Mouse (Mus musculus) large intestine, adult 2 months (tissue): ENCODE results near the gene 4931406C07Rik. TPM values are rescaled to one million over a fixed set of nuclear protein-coding genes. Genes with fewer than 3 reads are reported as not detected.

Experiments used
- DNase-seq: peaks from one replicate; pipeline ENCODE4 v3.0.0-alpha.2; 2012; ENCODE audit warnings: low read depth, low spot score
- WGBS: fragments of 180-500 bp; shearing (Covaris S2); methylation state at CpG from one replicate; pipeline ENCODE4 v1.1.7; 2018; 5-methylcytosine and 5-hydroxymethylcytosine counted together
- polyA plus RNA-seq: library from polyadenylated mRNA; depleted of rRNA; stranded (reverse); fragments of >200 nt; gene quantifications from 2 replicates; pipeline ENCODE4 v1.2.3, GENCODE M21; 2012; rRNA removed

The 4931406C07Rik gene
- polyA plus RNA-seq, 1 experiment = 22.6 TPM

- WGBS = 65% methylated on average over 6 of the region's 6 CpGs
- DNase-seq = no peak
Observed at GRCm38 (mm10) chr9:15240863-15241595, 65.2 kb downstream of the 4931406C07Rik start.

DNA sequence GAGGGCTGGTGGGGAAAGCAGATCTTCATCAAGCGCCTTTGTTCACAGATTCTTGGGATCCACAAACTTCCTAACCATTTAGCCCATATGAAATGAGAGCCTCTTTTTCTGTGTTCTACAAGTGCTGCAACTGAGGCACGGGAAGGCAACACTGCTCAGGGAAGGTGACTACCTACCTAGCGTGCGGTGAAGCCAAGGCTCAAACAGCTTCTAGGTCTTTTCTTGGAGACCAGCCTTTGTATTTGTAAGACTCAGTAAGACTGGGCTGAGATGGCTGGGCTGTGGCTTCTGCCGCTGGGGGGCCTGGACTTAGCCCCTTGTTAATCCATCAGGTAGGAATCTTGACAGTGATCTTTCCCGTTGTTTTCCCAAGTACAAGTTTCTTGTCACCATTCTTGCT, 66.2 kb downstream of the 4931406C07Rik start:
- 88% methylated on average over 6 of the region's 6 CpGs for WGBS
- no peak for DNase-seq

DNA sequence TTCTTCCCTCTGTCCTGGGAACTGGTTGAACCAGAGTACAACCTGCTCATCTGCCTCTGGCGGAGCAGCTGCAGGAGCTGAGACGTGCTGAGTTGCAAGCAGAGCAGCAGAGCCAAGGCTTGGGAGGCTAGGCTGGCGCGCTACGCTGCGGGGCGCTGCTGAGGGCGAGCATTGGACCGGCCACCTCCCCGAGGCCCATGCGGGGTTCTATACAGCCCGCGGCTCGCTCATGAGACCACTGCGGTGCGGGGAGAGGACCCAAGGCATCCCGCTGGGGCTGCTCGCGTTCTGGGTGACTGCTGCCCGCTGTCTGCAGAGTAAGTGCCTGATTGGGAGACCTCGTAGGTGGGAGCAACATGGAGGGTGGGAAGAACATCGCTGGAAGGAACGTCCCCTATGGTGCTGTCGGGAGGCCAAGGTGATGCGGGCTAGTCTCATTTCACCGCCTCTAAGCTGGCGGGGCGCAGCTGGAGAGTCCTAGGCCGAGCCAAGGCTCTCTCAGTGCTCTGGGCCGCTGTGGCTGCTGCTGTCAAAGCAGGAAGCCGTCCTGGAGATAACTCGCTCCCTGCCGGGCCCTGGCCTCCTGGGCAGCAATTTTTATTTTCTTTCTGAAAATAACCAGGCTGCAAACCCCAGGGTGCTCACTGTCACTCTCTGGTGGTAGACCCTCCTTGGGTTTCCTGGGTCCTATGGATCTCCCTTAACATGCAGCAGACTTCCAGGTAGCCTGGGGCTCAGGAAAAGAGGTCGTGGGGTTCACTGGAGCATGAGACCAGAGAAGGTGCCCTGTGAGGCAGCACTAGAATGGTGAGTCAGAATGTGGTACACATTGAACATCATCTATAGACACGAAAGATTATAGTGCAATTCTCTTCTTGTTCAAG, 67.0 kb downstream of the 4931406C07Rik start, which contains the start of gene Vstm5:
TSS of gene Vstm5 (plus strand) at position 4 of the 884 bp plus-strand sequence.
- 3% methylated on average over 35 of the region's 35 CpGs for WGBS
- DNase-seq = no peak

GRCm38 (mm10) chr9:15238297-15238990, 67.8 kb downstream of the 4931406C07Rik start:
- WGBS = 58% methylated on average over 16 of the region's 16 CpGs
- no peak for DNase-seq

- no peak for DNase-seq
- 38% methylated on average over 14 of the region's 14 CpGs for WGBS
Observed at GRCm38 (mm10) chr9:15237516-15238296, 68.5 kb downstream of the 4931406C07Rik start.

DNA sequence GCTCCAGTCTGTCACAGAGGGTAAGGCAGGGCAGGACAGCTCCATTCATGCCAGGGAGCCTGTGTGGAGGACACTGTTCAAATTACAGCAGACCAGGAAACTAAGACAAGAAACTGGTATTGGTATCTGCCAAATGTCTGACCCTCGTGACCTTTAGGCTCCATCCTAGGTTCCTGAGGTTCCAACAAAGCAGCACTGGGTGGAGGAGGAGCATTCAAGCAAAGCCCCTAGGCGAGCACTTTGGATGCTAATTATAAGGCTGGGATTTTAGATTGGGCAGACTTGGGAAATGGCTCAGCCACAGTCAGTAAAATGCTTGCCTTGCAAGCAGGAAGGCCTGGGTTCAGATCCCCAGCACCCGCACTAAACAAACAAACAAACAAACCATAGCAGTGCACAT, 70.3 kb downstream of the 4931406C07Rik start:
- WGBS = 87% methylated on average over 3 of the region's 3 CpGs
- no peak for DNase-seq

- 94% methylated on average over 1 of the region's 1 CpGs for WGBS
- no peak for DNase-seq
Observed at GRCm38 (mm10) chr9:15233604-15234003, 72.6 kb downstream of the 4931406C07Rik start.

Other genes with a start within 250 kb of the 4931406C07Rik start
- 0.02 and 0.26 TPM in 2 replicates for gene Hephl1, start 194.3 kb downstream of the 4931406C07Rik start, polyA plus RNA-seq
- 35.6 and 45.8 TPM in 2 replicates for gene Vstm5, start 67.4 kb downstream of the 4931406C07Rik start, polyA plus RNA-seq
- 21.5 and 28.0 TPM in 2 replicates for gene Med17, start 26.5 kb downstream of the 4931406C07Rik start, polyA plus RNA-seq
- gene Taf1d, start 234 bp downstream of the 4931406C07Rik start, polyA plus RNA-seq = 19.6 and 33.7 TPM in 2 replicates
- 3.0 and 5.4 TPM in 2 replicates for gene Cep295, start 51.3 kb upstream of the 4931406C07Rik start, polyA plus RNA-seq
- gene Smco4, start 187.0 kb upstream of the 4931406C07Rik start, polyA plus RNA-seq = 20.8 and 22.1 TPM in 2 replicates